Mouse (Mus musculus) E14TG2a.4 (cell line): ENCODE measurements at regions not wholly inside any gene's neighbourhood (a gene's known extent, or its start where the extent isn't known, plus 50 kb on each side); places are given as distances from the start of the nearest gene placed in this dataset.

Experiments
- CTCF ChIP-seq: conservative IDR thresholded peaks from 2 replicates; pipeline ENCODE4 v1.5.1; 2014; ENCODE audit warnings: low read length
- NANOG ChIP-seq: IDR thresholded peaks from 2 replicates; pipeline ENCODE4 v1.6.1; 2014; ENCODE audit warnings: borderline replicate concordance, low read length, mixed read lengths

GRCm38 (mm10) chr7:36896339-36896738 lies 198.4 kb downstream of the Tshz3 start:
- TF ChIP-seq CTCF: no peak
- TF ChIP-seq NANOG: no peak
